Comparison of ENCODE assay signal across 18 mouse cellular contexts in genomic region chr17:81377195-81377594, GRCm38 (mm10).
A peak's percentile ranks its signal among the peaks of the same experiment; 100 is the strongest.
DNase-seq lines count a peak whose midpoint lies in the region; ATAC-seq lines count a peak whose summit lies in the region.
"Had no signal": no experiment of that assay in that cellular context is flagged by ENCODE, and none has a peak within 500 bp of the region (broad histone marks: within the 10 kb centered on the region; RNA-seq: fewer than 3 reads in every experiment).

No protein-coding gene starts in this region.

- H3K4me1 ChIP-seq in neural tube, embryonic 11.5 days (ENCODE audit: control insufficient read depth, insufficient read depth, low read length), result peaks cover 3% of the 10 kb centered on the region; the same call in 1 of the 2 replicates
- 0 out of 2 replicates have a peak, but pooled peaks cover 3% of the 10 kb centered on the region for H3K4me1 ChIP-seq in neural tube, embryonic 15.5 days
- H3K4me1 ChIP-seq in forebrain, embryonic 13.5 days, result peaks cover 12% of the 10 kb centered on the region
- peaks cover 8% of the 10 kb centered on the region; the same call in 1 of the 2 replicates for H3K4me1 ChIP-seq in forebrain, embryonic 16.5 days (replicated peaks; ENCODE audit: control insufficient read depth, insufficient read depth, low read length)
- 0 out of 2 replicates have a peak, but pooled peaks cover 6% of the 10 kb centered on the region for H3K4me1 ChIP-seq in neural tube, embryonic 14.5 days (ENCODE audit: control insufficient read depth, insufficient read depth, low read length)
- no peaks in the 10 kb centered on the region for H3K4me1 ChIP-seq in kidney, embryonic 14.5 days (ENCODE audit: control insufficient read depth, insufficient read depth, low read length)
- H3K4me1 ChIP-seq: embryonic facial prominence, embryonic 10.5 days; heart, embryonic 12.5 days; hindbrain, embryonic 10.5 days had no signal

- H3K9me3 ChIP-seq in neural tube, embryonic 11.5 days (ENCODE audit: control insufficient read depth, low read length), result no peaks in the 10 kb centered on the region
- H3K9me3 ChIP-seq in neural tube, embryonic 15.5 days (replicated peaks), result no peaks in the 10 kb centered on the region
- H3K9me3 ChIP-seq in forebrain, embryonic 13.5 days (replicated peaks), result no peaks in the 10 kb centered on the region
- H3K9me3 ChIP-seq in forebrain, embryonic 16.5 days (ENCODE audit: control insufficient read depth, low read length), result no peaks in the 10 kb centered on the region
- H3K9me3 ChIP-seq in neural tube, embryonic 14.5 days (ENCODE audit: control insufficient read depth, low read length), result no peaks in the 10 kb centered on the region
- H3K9me3 ChIP-seq in kidney, embryonic 14.5 days (ENCODE audit: control insufficient read depth, low read length), result no peaks in the 10 kb centered on the region
- H3K9me3 ChIP-seq: embryonic facial prominence, embryonic 10.5 days; heart, embryonic 12.5 days; hindbrain, embryonic 10.5 days had no signal

- no peak overlapping the region for H3K4me2 ChIP-seq in neural tube, embryonic 11.5 days (ENCODE audit: low read depth)
- H3K4me2 ChIP-seq in neural tube, embryonic 15.5 days, result no peak overlapping the region
- no peak overlapping the region for H3K4me2 ChIP-seq in forebrain, embryonic 13.5 days
- no peak overlapping the region for H3K4me2 ChIP-seq in forebrain, embryonic 16.5 days (ENCODE audit: low read length)
- no peak overlapping the region for H3K4me2 ChIP-seq in neural tube, embryonic 14.5 days (ENCODE audit: low read depth, low read length)
- no peak overlapping the region for H3K4me2 ChIP-seq in kidney, embryonic 14.5 days (replicated peaks; ENCODE audit: low read depth, low read length)
- H3K4me2 ChIP-seq: heart, embryonic 12.5 days had no signal

- intact Hi-C loops in left cerebral cortex, postnatal 4 days (cut with DNase I), result no loop called here

- no peaks in the 10 kb centered on the region for H3K36me3 ChIP-seq in neural tube, embryonic 11.5 days (ENCODE audit: control insufficient read depth, insufficient read depth, low read length)
- H3K36me3 ChIP-seq in neural tube, embryonic 15.5 days, result no peaks in the 10 kb centered on the region
- no peaks in the 10 kb centered on the region for H3K36me3 ChIP-seq in forebrain, embryonic 13.5 days (ENCODE audit: poor library complexity, severe bottlenecking)
- no peaks in the 10 kb centered on the region for H3K36me3 ChIP-seq in forebrain, embryonic 16.5 days (ENCODE audit: control insufficient read depth, insufficient read depth)
- H3K36me3 ChIP-seq in neural tube, embryonic 14.5 days (ENCODE audit: control insufficient read depth, insufficient read depth, low read length), result no peaks in the 10 kb centered on the region
- no peaks in the 10 kb centered on the region for H3K36me3 ChIP-seq in kidney, embryonic 14.5 days (ENCODE audit: control insufficient read depth, insufficient read depth, low read length)
- H3K36me3 ChIP-seq: embryonic facial prominence, embryonic 10.5 days; hindbrain, embryonic 10.5 days had no signal

- ATAC-seq in neural tube, embryonic 11.5 days (ENCODE audit: insufficient read depth, low FRiP score, low TSS enrichment), result peak; percentile 89
- ATAC-seq in neural tube, embryonic 15.5 days (ENCODE audit: low FRiP score), result no peak
- ATAC-seq in forebrain, embryonic 13.5 days, result peak; percentile 84
- peak; percentile 68 for ATAC-seq in forebrain, embryonic 16.5 days
- ATAC-seq in neural tube, embryonic 14.5 days (ENCODE audit: low read depth), result peak; percentile 78; the same call in 1 of the 2 replicates
- no peak for ATAC-seq in kidney, embryonic 14.5 days (ENCODE audit: low FRiP score, low TSS enrichment)
- ATAC-seq: hindbrain, embryonic 16.5 days; inflammation-experienced regulatory T-cells, adult 6 months; intestine, postnatal 0 days had no signal

- no peak overlapping the region for H3K9ac ChIP-seq in neural tube, embryonic 11.5 days (ENCODE audit: low read length)
- no peak overlapping the region for H3K9ac ChIP-seq in neural tube, embryonic 15.5 days (replicated peaks)
- no peak overlapping the region for H3K9ac ChIP-seq in forebrain, embryonic 13.5 days
- H3K9ac ChIP-seq in forebrain, embryonic 16.5 days (replicated peaks; ENCODE audit: low read depth, low read length), result no peak overlapping the region
- no peak overlapping the region for H3K9ac ChIP-seq in neural tube, embryonic 14.5 days (replicated peaks; ENCODE audit: low read depth, low read length)
- no peak overlapping the region for H3K9ac ChIP-seq in kidney, embryonic 14.5 days (ENCODE audit: low read depth, low read length)
- H3K9ac ChIP-seq: heart, embryonic 12.5 days had no signal

- no peaks in the 10 kb centered on the region for H3K27me3 ChIP-seq in neural tube, embryonic 11.5 days (ENCODE audit: control insufficient read depth, insufficient read depth, low read length)
- H3K27me3 ChIP-seq in neural tube, embryonic 15.5 days (replicated peaks), result no peaks in the 10 kb centered on the region
- no peaks in the 10 kb centered on the region for H3K27me3 ChIP-seq in forebrain, embryonic 13.5 days
- no peaks in the 10 kb centered on the region for H3K27me3 ChIP-seq in forebrain, embryonic 16.5 days (replicated peaks; ENCODE audit: control insufficient read depth, insufficient read depth, low read length)
- no peaks in the 10 kb centered on the region for H3K27me3 ChIP-seq in neural tube, embryonic 14.5 days (ENCODE audit: control insufficient read depth, insufficient read depth, low read length)
- H3K27me3 ChIP-seq in kidney, embryonic 14.5 days (ENCODE audit: control insufficient read depth, insufficient read depth, low read length), result no peaks in the 10 kb centered on the region
- H3K27me3 ChIP-seq: heart, embryonic 12.5 days had no signal

- DNase-seq in neural tube, embryonic 11.5 days (ENCODE audit: low spot score), result no peak
- no peak for DNase-seq in left cerebral cortex, postnatal 4 days
- DNase-seq: adrenal gland, adult 2 months; cerebellum, adult 11-12 months; cerebellum, adult 9-10 months; cerebellum, postnatal 25 days; gastrocnemius, postnatal 25 days had no signal

- H3K27ac ChIP-seq in neural tube, embryonic 11.5 days (ENCODE audit: low read depth, low read length), result no peak overlapping the region
- no peak overlapping the region for H3K27ac ChIP-seq in neural tube, embryonic 15.5 days (replicated peaks)
- H3K27ac ChIP-seq in forebrain, embryonic 13.5 days, result no peak overlapping the region
- no peak overlapping the region for H3K27ac ChIP-seq in forebrain, embryonic 16.5 days (ENCODE audit: low read length)
- H3K27ac ChIP-seq in neural tube, embryonic 14.5 days (ENCODE audit: low read depth, low read length), result no peak overlapping the region
- no peak overlapping the region for H3K27ac ChIP-seq in kidney, embryonic 14.5 days (ENCODE audit: low read depth, low read length)
- H3K27ac ChIP-seq: embryonic facial prominence, embryonic 10.5 days; hindbrain, embryonic 10.5 days had no signal

- no peak overlapping the region for H3K4me3 ChIP-seq in neural tube, embryonic 11.5 days (ENCODE audit: low read depth, low read length)
- H3K4me3 ChIP-seq in neural tube, embryonic 15.5 days (replicated peaks), result no peak overlapping the region
- H3K4me3 ChIP-seq in forebrain, embryonic 13.5 days, result no peak overlapping the region
- no peak overlapping the region for H3K4me3 ChIP-seq in forebrain, embryonic 16.5 days (replicated peaks; ENCODE audit: low read length)
- H3K4me3 ChIP-seq in neural tube, embryonic 14.5 days (ENCODE audit: low read depth, low read length), result no peak overlapping the region
- H3K4me3 ChIP-seq in kidney, embryonic 14.5 days (ENCODE audit: low read length), result no peak overlapping the region
- H3K4me3 ChIP-seq: embryonic facial prominence, embryonic 10.5 days; heart, embryonic 12.5 days; hindbrain, embryonic 10.5 days had no signal

- 28% methylated on average over 1 of the region's 1 CpGs for WGBS in neural tube, embryonic 11.5 days
- 12% methylated on average over 1 of the region's 1 CpGs for WGBS in neural tube, embryonic 15.5 days
- 20% methylated on average over 1 of the region's 1 CpGs for WGBS in forebrain, embryonic 13.5 days
- WGBS in forebrain, embryonic 16.5 days, result 10% methylated on average over 1 of the region's 1 CpGs
- 8% methylated on average over 1 of the region's 1 CpGs for WGBS in neural tube, embryonic 14.5 days
- 30% methylated on average over 1 of the region's 1 CpGs for WGBS in kidney, embryonic 14.5 days

Comparison
In these comparisons a context has a peak if more than half of its experiments do, and no peak if none do; other contexts are left out.
1. ATAC-seq: peak in neural tube, embryonic 11.5 days (single experiment), forebrain, embryonic 13.5 days (single experiment), forebrain, embryonic 16.5 days (single experiment) and neural tube, embryonic 14.5 days (single experiment); none in neural tube, embryonic 15.5 days (single experiment) and kidney, embryonic 14.5 days (single experiment).